Mouse (Mus musculus): ENCODE measurements around the gene Noxo1. TPM values are rescaled to one million over a fixed set of nuclear protein-coding genes. Genes with fewer than 3 reads are reported as not detected.
"Not testable (repeated sequence)": the region's sequence is repeated elsewhere in the genome, so short reads cannot be mapped to it uniquely, and the experiment has no call there.

The Noxo1 gene
- polyA plus RNA-seq, 1 experiment = 0.34 TPM

GRCm38 (mm10) chr17:24658017-24658758 is 37.8 kb upstream of the Noxo1 start, which contains the start of gene Npw:
Npw (minus strand) TSS chr17:24658457.
- H3K36me3 ChIP-seq (ENCODE audit: control insufficient read depth, insufficient read depth) = no peaks in the 10 kb centered on the region
- no peaks in the 10 kb centered on the region for H3K79me2 ChIP-seq (ENCODE audit: control insufficient read depth, insufficient read depth)
- TF ChIP-seq FOSL1 (IDR thresholded peaks at IDR 0.05; ENCODE audit: insufficient read depth, low read length, poor library complexity, severe bottlenecking) = no peak
- no peak for TF ChIP-seq USF1 (IDR thresholded peaks at IDR 0.05; ENCODE audit: low read depth)
- TF ChIP-seq MAX (IDR thresholded peaks at IDR 0.05) = no peak
- no peak for TF ChIP-seq MYOD1 (IDR thresholded peaks at IDR 0.05; ENCODE audit: control insufficient read depth, insufficient read length, low read depth)
- TF ChIP-seq MYOG (IDR thresholded peaks at IDR 0.05; ENCODE audit: control insufficient read depth, extremely low read depth, insufficient read length) = no peak
- no peak for TF ChIP-seq CEBPB (IDR thresholded peaks at IDR 0.05; ENCODE audit: low read depth)
- TF ChIP-seq CTCF (IDR thresholded peaks at IDR 0.05; ENCODE audit: control insufficient read depth, insufficient read depth, insufficient read length) = no peak
- H3K27me3 ChIP-seq (ENCODE audit: control insufficient read depth, insufficient read depth, insufficient read length) = peaks cover 21% of the 10 kb centered on the region
- no peak within 1 kb of the TSS for H3K4me3 ChIP-seq (ENCODE audit: insufficient read depth, poor library complexity, severe bottlenecking)
- H3K79me3 ChIP-seq (ENCODE audit: low read depth) = no peaks in the 10 kb centered on the region
- H3ac ChIP-seq (ENCODE audit: control insufficient read depth, insufficient read length, low read depth) = no peak within 1 kb of the TSS

- not testable (repeated sequence) for H3ac ChIP-seq (ENCODE audit: control insufficient read depth, insufficient read length, low read depth)
Measured at GRCm38 (mm10) chr17:24667011-24667410, 29.0 kb upstream of the Noxo1 start.

GRCm38 (mm10) chr17:24667416-24667815 is 28.6 kb upstream of the Noxo1 start:
- Histone ChIP-seq H3K36me3 (ENCODE audit: control insufficient read depth, insufficient read depth) (no peaks in the 10 kb centered on the region), H3K79me3 (ENCODE audit: low read depth) (peaks cover 25% of the 10 kb centered on the region), H3ac (ENCODE audit: control insufficient read depth, insufficient read length, low read depth) (no peak overlapping the region), H3K4me3 (ENCODE audit: insufficient read depth, poor library complexity, severe bottlenecking) (no peak overlapping the region), H3K27me3 (ENCODE audit: control insufficient read depth, insufficient read depth, insufficient read length) (no peaks in the 10 kb centered on the region), H3K79me2 (ENCODE audit: control insufficient read depth, insufficient read depth) (peaks cover 37% of the 10 kb centered on the region)
- TF ChIP-seq CTCF (IDR thresholded peaks at IDR 0.05; ENCODE audit: control insufficient read depth, insufficient read depth, insufficient read length) (peak; percentile 26), MAX (IDR thresholded peaks at IDR 0.05) (no peak)

More at GRCm38 (mm10) chr17:24667011-24667410, 29.0 kb upstream of the Noxo1 start:
- H3K27me3 ChIP-seq (ENCODE audit: control insufficient read depth, insufficient read depth, insufficient read length); H3K4me3 ChIP-seq (ENCODE audit: insufficient read depth, poor library complexity, severe bottlenecking); H3K36me3 ChIP-seq (ENCODE audit: control insufficient read depth, insufficient read depth): not testable (repeated sequence)
- Histone ChIP-seq H3K79me2 (ENCODE audit: control insufficient read depth, insufficient read depth) (peaks cover 33% of the 10 kb centered on the region), H3K79me3 (ENCODE audit: low read depth) (peaks cover 22% of the 10 kb centered on the region)

GRCm38 (mm10) chr17:24669214-24669544 is 26.9 kb upstream of the Noxo1 start:
- H3K27me3 ChIP-seq (ENCODE audit: control insufficient read depth, insufficient read depth, insufficient read length); H3K36me3 ChIP-seq (ENCODE audit: control insufficient read depth, insufficient read depth): not testable (repeated sequence)
- peak overlapping the region; percentile 91 for H3K4me3 ChIP-seq (ENCODE audit: insufficient read depth, poor library complexity, severe bottlenecking)
- H3ac ChIP-seq (ENCODE audit: control insufficient read depth, insufficient read length, low read depth) = peak overlapping the region; percentile 60
- peaks cover 54% of the 10 kb centered on the region for H3K79me2 ChIP-seq (ENCODE audit: control insufficient read depth, insufficient read depth)
- peaks cover 41% of the 10 kb centered on the region for H3K79me3 ChIP-seq (ENCODE audit: low read depth)

GRCm38 (mm10) chr17:24669545-24670245 is 26.3 kb upstream of the Noxo1 start, which contains the start of gene Zfp598:
Zfp598 (plus strand) TSS chr17:24669687.
- peak within 1 kb of the TSS; percentile 96 for H3ac ChIP-seq (ENCODE audit: control insufficient read depth, insufficient read length, low read depth)
- no peaks in the 10 kb centered on the region for H3K27me3 ChIP-seq (ENCODE audit: control insufficient read depth, insufficient read depth, insufficient read length)
- TF ChIP-seq CTCF (IDR thresholded peaks at IDR 0.05; ENCODE audit: control insufficient read depth, insufficient read depth, insufficient read length) (no peak), MAX (IDR thresholded peaks at IDR 0.05) (peak; percentile 32)
- no peaks in the 10 kb centered on the region for H3K36me3 ChIP-seq (ENCODE audit: control insufficient read depth, insufficient read depth)
- H3K79me2 ChIP-seq (ENCODE audit: control insufficient read depth, insufficient read depth) = peaks cover 59% of the 10 kb centered on the region
- H3K4me3 ChIP-seq (ENCODE audit: insufficient read depth, poor library complexity, severe bottlenecking) = peak within 1 kb of the TSS; percentile 91
- peaks cover 45% of the 10 kb centered on the region for H3K79me3 ChIP-seq (ENCODE audit: low read depth)

GRCm38 (mm10) chr17:24670246-24670844 is 25.7 kb upstream of the Noxo1 start:
- Histone ChIP-seq H3K27me3 (ENCODE audit: control insufficient read depth, insufficient read depth, insufficient read length) (no peaks in the 10 kb centered on the region), H3K79me2 (ENCODE audit: control insufficient read depth, insufficient read depth) (peaks cover 65% of the 10 kb centered on the region), H3K4me3 (ENCODE audit: insufficient read depth, poor library complexity, severe bottlenecking) (peak overlapping the region; percentile 91), H3ac (ENCODE audit: control insufficient read depth, insufficient read length, low read depth) (peak overlapping the region; percentile 96), H3K36me3 (ENCODE audit: control insufficient read depth, insufficient read depth) (no peaks in the 10 kb centered on the region), H3K79me3 (ENCODE audit: low read depth) (peaks cover 46% of the 10 kb centered on the region)
- no peak for TF ChIP-seq FOSL1 (IDR thresholded peaks at IDR 0.05; ENCODE audit: insufficient read depth, low read length, poor library complexity, severe bottlenecking)
- TF ChIP-seq CTCF (IDR thresholded peaks at IDR 0.05; ENCODE audit: control insufficient read depth, insufficient read depth, insufficient read length) = no peak
- TF ChIP-seq CEBPB (IDR thresholded peaks at IDR 0.05; ENCODE audit: low read depth) = no peak
- no peak for TF ChIP-seq MYOG (IDR thresholded peaks at IDR 0.05; ENCODE audit: control insufficient read depth, extremely low read depth, insufficient read length)
- TF ChIP-seq MYOD1 (IDR thresholded peaks at IDR 0.05; ENCODE audit: control insufficient read depth, insufficient read length, low read depth) = no peak
- TF ChIP-seq MAX (IDR thresholded peaks at IDR 0.05) = no peak
- TF ChIP-seq USF1 (IDR thresholded peaks at IDR 0.05; ENCODE audit: low read depth) = no peak

All from C2C12 (cell line).